ENCODE assay signal across 22 mouse cellular contexts in the genomic region with DNA sequence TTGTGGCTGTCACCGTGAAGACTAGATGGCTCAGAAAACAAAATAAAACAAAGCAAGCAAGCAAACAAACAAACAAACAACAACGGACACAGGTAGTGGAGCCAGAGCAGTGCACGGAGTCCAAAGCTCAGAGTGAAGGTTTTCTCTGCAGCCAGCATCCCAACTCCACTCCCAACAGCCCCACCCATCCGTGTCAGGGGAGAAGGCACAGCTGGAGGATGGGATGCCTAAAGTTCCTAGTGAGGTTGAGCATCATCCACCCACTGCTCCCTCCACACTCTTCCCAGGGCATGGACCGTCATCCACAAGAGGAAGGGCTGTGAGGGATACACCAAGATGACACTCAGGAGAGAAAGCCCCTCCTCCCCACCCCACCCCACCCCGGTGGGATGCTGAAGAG.
DNase-seq lines count a peak whose midpoint lies in the region; ATAC-seq and TF ChIP-seq lines count a peak whose summit lies in the region.
"Had no signal": no experiment of that assay in that cellular context is flagged by ENCODE, and none has a peak within 500 bp of the region (broad histone marks: within the 10 kb centered on the region; RNA-seq: fewer than 3 reads in every experiment).

No protein-coding gene starts in this region.

- no peaks in the 10 kb centered on the region for H3K9me3 ChIP-seq in heart, embryonic 10.5 days
- H3K9me3 ChIP-seq in lung, embryonic 14.5 days (ENCODE audit: low read depth, low read length): no peaks in the 10 kb centered on the region
- H3K9me3 ChIP-seq: hindbrain, embryonic 15.5 days; limb, embryonic 13.5 days; liver, embryonic 12.5 days; lung, embryonic 15.5 days; midbrain, embryonic 13.5 days had no signal

- H3K4me1 ChIP-seq in heart, embryonic 10.5 days: peaks cover 24% of the 10 kb centered on the region
- H3K4me1 ChIP-seq in lung, embryonic 14.5 days (ENCODE audit: insufficient read depth): peaks cover 7% of the 10 kb centered on the region
- no peaks in the 10 kb centered on the region for H3K4me1 ChIP-seq in lung, adult 2 months (ENCODE audit: control insufficient read depth, insufficient read depth, low read length)
- H3K4me1 ChIP-seq: hindbrain, embryonic 15.5 days; liver, embryonic 12.5 days; megakaryocyte, embryonic 14.5 days; midbrain, embryonic 13.5 days had no signal

- TF ChIP-seq POLR2A in lung, adult 2 months (IDR thresholded peaks at IDR 0.05; ENCODE audit: borderline replicate concordance, extremely low read depth, low read depth, low read length): no peak

- peaks cover 20% of the 10 kb centered on the region; the same call in 1 of the 2 replicates for H3K27me3 ChIP-seq in heart, embryonic 10.5 days (ENCODE audit: insufficient read depth, poor library complexity, severe bottlenecking)
- H3K27me3 ChIP-seq in lung, embryonic 14.5 days (ENCODE audit: insufficient read depth, low read length): no peaks in the 10 kb centered on the region
- H3K27me3 ChIP-seq: embryonic facial prominence, embryonic 15.5 days; hindbrain, embryonic 15.5 days; liver, embryonic 12.5 days; lung, embryonic 15.5 days; megakaryocyte, embryonic 14.5 days; midbrain, embryonic 13.5 days had no signal

- H3K9ac ChIP-seq in lung, embryonic 14.5 days: no peak overlapping the region
- H3K9ac ChIP-seq: embryonic facial prominence, embryonic 15.5 days; hindbrain, embryonic 15.5 days; limb, embryonic 13.5 days; liver, embryonic 12.5 days; lung, embryonic 15.5 days; midbrain, embryonic 13.5 days had no signal

- no peaks in the 10 kb centered on the region for H3K36me3 ChIP-seq in heart, embryonic 10.5 days
- no peaks in the 10 kb centered on the region for H3K36me3 ChIP-seq in lung, embryonic 14.5 days (ENCODE audit: insufficient read depth)
- H3K36me3 ChIP-seq: embryonic facial prominence, embryonic 15.5 days; hindbrain, embryonic 15.5 days; limb, embryonic 13.5 days; liver, embryonic 12.5 days; lung, embryonic 15.5 days; midbrain, embryonic 13.5 days had no signal

- DNase-seq in heart, embryonic 10.5 days (ENCODE audit: low spot score): no peak
- no peak for DNase-seq in heart, postnatal 36 days
- peak; percentile 55 for DNase-seq in lung, embryonic 14.5 days
- no peak for DNase-seq in lung, adult 2 months
- peak; percentile 57 for DNase-seq in lung, postnatal 10 days
- DNase-seq in lung, postnatal 36 days: peak; percentile 53
- no peak for DNase-seq in ovary, postnatal 36 days (ENCODE audit: low spot score)
- DNase-seq: adrenal gland, adult 8-10 months; cerebellum, adult 11-12 months; cerebellum, postnatal 25 days; heart, postnatal 4 days; kidney, adult 9 months; layer of hippocampus, adult 9-11 months had no signal

- peak overlapping the region; percentile 47; the same call in 1 of the 2 replicates for H3K27ac ChIP-seq in heart, embryonic 10.5 days
- no peak overlapping the region for H3K27ac ChIP-seq in lung, embryonic 14.5 days (ENCODE audit: low read depth)
- H3K27ac ChIP-seq: embryonic facial prominence, embryonic 15.5 days; hindbrain, embryonic 15.5 days; limb, embryonic 13.5 days; liver, embryonic 12.5 days; lung, embryonic 15.5 days; midbrain, embryonic 13.5 days had no signal

- no peak overlapping the region for H3K4me3 ChIP-seq in heart, embryonic 10.5 days
- H3K4me3 ChIP-seq in lung, embryonic 14.5 days (ENCODE audit: low read depth, low read length): no peak overlapping the region
- no peak overlapping the region for H3K4me3 ChIP-seq in lung, adult 2 months (replicated peaks; ENCODE audit: extremely low read depth, low read depth, low read length)
- H3K4me3 ChIP-seq: embryonic facial prominence, embryonic 15.5 days; hindbrain, embryonic 15.5 days; limb, embryonic 13.5 days; liver, embryonic 12.5 days; lung, embryonic 15.5 days; megakaryocyte, embryonic 14.5 days; midbrain, embryonic 13.5 days had no signal

- WGBS in heart, embryonic 10.5 days: 61% methylated on average over 6 of the region's 6 CpGs
- whole genome bisulfite sequencing in lung, embryonic 14.5 days: 57% methylated on average over 6 of the region's 6 CpGs
- WGBS in lung, adult 2 months: 54% methylated on average over 6 of the region's 6 CpGs

- intact Hi-C loops in heart, postnatal 36 days (cut with DNase I): no loop called here

- no peak for TF ChIP-seq CTCF in lung, embryonic 14.5 days (IDR thresholded peaks at IDR 0.05; ENCODE audit: low read depth)
- no peak for TF ChIP-seq CTCF in lung, adult 2 months (IDR thresholded peaks at IDR 0.05; ENCODE audit: insufficient read depth, low read length)

- peak; percentile 28; the same call in 1 of the 2 replicates for ATAC-seq in lung, embryonic 14.5 days (ENCODE audit: insufficient read depth)
- ATAC-seq: activated CD4-positive, CD25-positive, alpha-beta regulatory T cell, adult 4 months; forebrain, embryonic 14.5 days; liver, embryonic 12.5 days; midbrain, embryonic 13.5 days had no signal

- H3K4me2 ChIP-seq in lung, embryonic 14.5 days: no peak overlapping the region
- H3K4me2 ChIP-seq: embryonic facial prominence, embryonic 15.5 days; hindbrain, embryonic 15.5 days; limb, embryonic 13.5 days; liver, embryonic 12.5 days; lung, embryonic 15.5 days; midbrain, embryonic 13.5 days had no signal

Comparison
In these comparisons a context has a peak if more than half of its experiments do, and no peak if none do; other contexts are left out.
1. DNase-seq: peak in lung, embryonic 14.5 days (single experiment), lung, postnatal 10 days (single experiment) and lung, postnatal 36 days (single experiment); none in heart, embryonic 10.5 days (single experiment), heart, postnatal 36 days (0 of 2), lung, adult 2 months (single experiment) and ovary, postnatal 36 days (single experiment).